Mouse (Mus musculus): Measurements from ENCODE around the gene Olfr955. TPM values are rescaled to one million over a fixed set of nuclear protein-coding genes. Genes with fewer than 3 reads are reported as not detected.

Gene Olfr955
- not detected in 2 replicates for polyA plus RNA-seq (2015; fragmentation: Nextera tagmentation; extraction: Ambion mirVana)

DNA sequence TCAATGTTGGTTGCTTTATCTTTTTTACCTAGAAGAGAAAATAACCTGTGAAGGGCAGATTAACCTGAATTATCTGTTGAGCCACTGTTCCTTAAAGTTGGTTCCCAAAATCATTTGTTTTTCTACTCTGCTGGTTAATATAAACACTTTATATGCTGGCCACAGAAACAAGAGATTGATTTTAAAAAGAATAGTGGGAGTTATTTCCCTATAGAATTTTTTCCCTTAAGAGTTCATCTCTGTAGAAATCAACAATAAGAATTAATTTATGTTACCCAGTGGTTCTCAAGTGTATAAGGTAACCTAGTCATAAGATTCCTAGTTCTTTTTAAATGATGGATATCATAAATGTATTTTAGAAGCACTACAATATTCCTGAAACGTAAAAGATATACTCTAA, at the start of gene Olfr955:
TSS of gene Olfr955 (minus strand) at position 101 of the 400 bp plus-strand sequence.
- no peak within 1 kb of the TSS for H3K4me2 ChIP-seq (ENCODE audit: low read length)
- no peaks in the 10 kb centered on the region for H3K9me3 ChIP-seq (ENCODE audit: control insufficient read depth, low read length)
- no peak within 1 kb of the TSS for H3K27ac ChIP-seq (ENCODE audit: low read length)
- H3K36me3 ChIP-seq (ENCODE audit: control insufficient read depth, insufficient read depth): no peaks in the 10 kb centered on the region
- H3K27me3 ChIP-seq (replicated peaks; ENCODE audit: control insufficient read depth, insufficient read depth, low read length): no peaks in the 10 kb centered on the region
- no peak within 1 kb of the TSS for H3K9ac ChIP-seq (replicated peaks; ENCODE audit: low read depth, low read length)
- ATAC-seq: no peak
- no peak within 1 kb of the TSS for H3K4me3 ChIP-seq (replicated peaks; ENCODE audit: low read length)
- 37% methylated on average over 1 of the region's 1 CpGs for WGBS
- no peaks in the 10 kb centered on the region for H3K4me1 ChIP-seq (replicated peaks; ENCODE audit: control insufficient read depth, insufficient read depth, low read length)

DNA sequence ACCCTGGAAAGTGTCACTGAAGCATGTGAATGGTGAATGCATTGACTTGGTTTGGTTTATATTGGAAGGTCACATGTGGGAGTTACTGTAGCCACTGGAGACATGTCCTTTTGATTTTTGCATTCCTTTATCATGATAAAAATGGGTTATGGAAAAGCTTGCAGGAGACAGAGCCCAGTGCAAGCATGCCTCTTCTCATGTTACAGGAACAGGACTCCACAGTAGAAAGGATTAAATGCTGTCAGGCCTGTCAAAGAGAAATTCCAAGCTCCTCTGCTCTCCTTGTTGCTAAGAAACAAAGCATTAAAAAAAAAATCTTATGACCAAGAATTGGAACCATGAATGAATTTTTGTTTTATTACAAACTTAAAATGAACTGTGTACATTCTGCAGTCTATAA, 46.9 kb upstream of the Olfr955 start:
- H3K9ac ChIP-seq (replicated peaks; ENCODE audit: low read depth, low read length): no peak overlapping the region
- no peak for ATAC-seq

DNA sequence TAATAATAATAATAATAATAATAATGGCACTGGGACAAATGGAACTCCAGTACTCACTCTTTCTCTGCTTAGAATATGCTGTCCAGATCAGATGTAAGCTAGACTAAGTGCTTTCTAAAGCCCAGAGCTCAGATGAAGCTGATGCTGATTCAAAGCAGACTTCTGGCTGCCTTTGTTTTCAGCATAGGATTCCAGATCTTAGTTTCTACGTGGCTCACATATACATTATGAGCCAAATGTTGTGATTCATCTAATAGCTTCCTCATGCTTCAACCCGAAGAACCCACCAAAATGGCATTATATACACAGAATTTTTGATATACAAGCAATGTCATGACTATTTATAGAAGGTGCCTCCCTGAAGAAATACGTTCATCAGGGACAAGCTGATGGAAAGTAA, 43.8 kb upstream of the Olfr955 start, which contains the start of gene Olfr957:
TSS of gene Olfr957 (minus strand) at position 279 of the 400 bp plus-strand sequence.
- H3K9me3 ChIP-seq (ENCODE audit: control insufficient read depth, low read length): no peaks in the 10 kb centered on the region
- no peaks in the 10 kb centered on the region for H3K36me3 ChIP-seq (ENCODE audit: control insufficient read depth, insufficient read depth)
- no peak for ATAC-seq
- H3K27me3 ChIP-seq (replicated peaks; ENCODE audit: control insufficient read depth, insufficient read depth, low read length): no peaks in the 10 kb centered on the region
- H3K4me1 ChIP-seq (replicated peaks; ENCODE audit: control insufficient read depth, insufficient read depth, low read length): no peaks in the 10 kb centered on the region
- H3K4me2 ChIP-seq (ENCODE audit: low read length): no peak within 1 kb of the TSS
- H3K27ac ChIP-seq (ENCODE audit: low read length): no peak within 1 kb of the TSS
- no peak within 1 kb of the TSS for H3K9ac ChIP-seq (replicated peaks; ENCODE audit: low read depth, low read length)
- no peak within 1 kb of the TSS for H3K4me3 ChIP-seq (replicated peaks; ENCODE audit: low read length)
- 69% methylated on average over 3 of the region's 3 CpGs for WGBS

More for the DNA sequence above, 46.9 kb upstream of the Olfr955 start:
- Histone ChIP-seq H3K27ac (ENCODE audit: low read length) (no peak overlapping the region), H3K9me3 (ENCODE audit: control insufficient read depth, low read length) (no peaks in the 10 kb centered on the region), H3K36me3 (ENCODE audit: control insufficient read depth, insufficient read depth) (no peaks in the 10 kb centered on the region), H3K4me1 (replicated peaks; ENCODE audit: control insufficient read depth, insufficient read depth, low read length) (no peaks in the 10 kb centered on the region), H3K4me2 (ENCODE audit: low read length) (no peak overlapping the region), H3K4me3 (replicated peaks; ENCODE audit: low read length) (no peak overlapping the region), H3K27me3 (replicated peaks; ENCODE audit: control insufficient read depth, insufficient read depth, low read length) (no peaks in the 10 kb centered on the region)

DNA sequence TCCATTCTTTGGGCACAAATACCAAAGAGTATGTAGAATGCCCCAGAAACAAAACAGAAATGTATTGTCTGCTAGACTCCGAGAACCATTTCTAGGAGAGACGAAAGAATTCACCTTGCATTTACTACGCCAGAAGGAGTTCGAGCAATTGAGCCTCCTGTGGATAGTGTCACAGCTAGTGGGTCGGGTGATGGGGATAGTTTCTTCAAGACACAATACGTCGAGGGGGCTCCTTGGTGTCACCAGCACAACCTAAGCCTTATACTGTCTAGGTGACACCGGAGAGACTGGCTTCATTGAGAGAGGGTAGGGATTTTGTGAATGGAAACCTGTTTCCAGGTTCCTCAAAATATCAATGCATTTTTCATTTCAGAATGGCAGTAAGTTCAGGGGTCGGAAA, 37.7 kb upstream of the Olfr955 start:
- H3K9ac ChIP-seq (replicated peaks; ENCODE audit: low read depth, low read length): no peak overlapping the region
- no peak overlapping the region for H3K4me3 ChIP-seq (replicated peaks; ENCODE audit: low read length)
- H3K27ac ChIP-seq (ENCODE audit: low read length): no peak overlapping the region
- H3K4me1 ChIP-seq (replicated peaks; ENCODE audit: control insufficient read depth, insufficient read depth, low read length): no peaks in the 10 kb centered on the region
- 79% methylated on average over 9 of the region's 9 CpGs for WGBS
- no peaks in the 10 kb centered on the region for H3K9me3 ChIP-seq (ENCODE audit: control insufficient read depth, low read length)
- H3K36me3 ChIP-seq (ENCODE audit: control insufficient read depth, insufficient read depth): no peaks in the 10 kb centered on the region
- ATAC-seq: peak; percentile 15; the same call in 1 of the 2 replicates
- no peaks in the 10 kb centered on the region for H3K27me3 ChIP-seq (replicated peaks; ENCODE audit: control insufficient read depth, insufficient read depth, low read length)
- no peak overlapping the region for H3K4me2 ChIP-seq (ENCODE audit: low read length)

DNA sequence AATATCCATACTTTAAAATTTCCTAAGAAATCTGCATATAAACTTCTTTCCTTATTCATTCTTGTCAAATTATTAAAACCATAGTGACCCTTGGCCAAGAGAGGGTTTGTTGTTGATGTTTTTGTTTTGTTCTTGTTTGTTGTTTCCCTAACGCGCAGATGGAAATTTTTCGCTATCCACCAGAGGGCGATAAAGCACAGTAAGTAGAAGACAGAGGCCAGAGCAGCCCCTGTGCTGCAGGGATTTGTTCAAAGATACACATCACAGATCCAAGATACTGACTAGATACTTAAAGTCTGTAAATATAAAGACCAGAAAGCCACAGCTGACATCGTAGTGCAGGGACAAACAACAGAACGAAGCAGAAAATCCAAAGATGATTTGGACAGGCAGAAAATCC, 37.3 kb upstream of the Olfr955 start:
- WGBS: 10% methylated on average over 6 of the region's 6 CpGs
- Histone ChIP-seq H3K9me3 (ENCODE audit: control insufficient read depth, low read length) (no peaks in the 10 kb centered on the region), H3K27ac (ENCODE audit: low read length) (no peak overlapping the region), H3K36me3 (ENCODE audit: control insufficient read depth, insufficient read depth) (no peaks in the 10 kb centered on the region), H3K27me3 (replicated peaks; ENCODE audit: control insufficient read depth, insufficient read depth, low read length) (no peaks in the 10 kb centered on the region), H3K4me3 (replicated peaks; ENCODE audit: low read length) (no peak overlapping the region), H3K4me2 (ENCODE audit: low read length) (no peak overlapping the region), H3K4me1 (replicated peaks; ENCODE audit: control insufficient read depth, insufficient read depth, low read length) (no peaks in the 10 kb centered on the region), H3K9ac (replicated peaks; ENCODE audit: low read depth, low read length) (no peak overlapping the region)
- ATAC-seq: peak; percentile 88

DNA sequence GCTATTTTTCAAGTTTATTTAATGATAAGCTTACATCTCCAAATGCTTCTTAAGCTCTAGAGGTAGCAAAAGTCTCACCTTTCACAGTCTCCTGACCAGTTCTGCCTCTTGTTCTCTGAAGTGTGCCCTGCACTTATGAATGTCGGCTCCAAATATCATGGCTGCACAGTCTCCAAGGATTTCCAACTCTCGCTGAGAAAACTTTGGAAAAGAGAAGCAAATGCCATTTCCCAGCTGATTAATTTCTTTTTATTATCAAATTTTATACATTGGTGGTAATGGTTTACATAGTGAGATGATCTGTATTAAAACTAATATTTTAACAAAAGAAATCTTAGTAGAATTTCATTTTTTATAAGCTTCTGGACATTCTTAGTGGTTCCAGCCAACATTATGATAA, 22.2 kb upstream of the Olfr955 start, which contains the start of gene Olfr44:
TSS of gene Olfr44 (minus strand) at position 101 of the 400 bp plus-strand sequence.
- Histone ChIP-seq H3K9me3 (ENCODE audit: control insufficient read depth, low read length) (no peaks in the 10 kb centered on the region), H3K4me1 (replicated peaks; ENCODE audit: control insufficient read depth, insufficient read depth, low read length) (no peaks in the 10 kb centered on the region), H3K36me3 (ENCODE audit: control insufficient read depth, insufficient read depth) (no peaks in the 10 kb centered on the region), H3K4me3 (replicated peaks; ENCODE audit: low read length) (no peak within 1 kb of the TSS), H3K4me2 (ENCODE audit: low read length) (no peak within 1 kb of the TSS), H3K27ac (ENCODE audit: low read length) (no peak within 1 kb of the TSS), H3K27me3 (replicated peaks; ENCODE audit: control insufficient read depth, insufficient read depth, low read length) (no peaks in the 10 kb centered on the region), H3K9ac (replicated peaks; ENCODE audit: low read depth, low read length) (no peak within 1 kb of the TSS)
- 94% methylated on average over 2 of the region's 2 CpGs for WGBS
- ATAC-seq: no peak

DNA sequence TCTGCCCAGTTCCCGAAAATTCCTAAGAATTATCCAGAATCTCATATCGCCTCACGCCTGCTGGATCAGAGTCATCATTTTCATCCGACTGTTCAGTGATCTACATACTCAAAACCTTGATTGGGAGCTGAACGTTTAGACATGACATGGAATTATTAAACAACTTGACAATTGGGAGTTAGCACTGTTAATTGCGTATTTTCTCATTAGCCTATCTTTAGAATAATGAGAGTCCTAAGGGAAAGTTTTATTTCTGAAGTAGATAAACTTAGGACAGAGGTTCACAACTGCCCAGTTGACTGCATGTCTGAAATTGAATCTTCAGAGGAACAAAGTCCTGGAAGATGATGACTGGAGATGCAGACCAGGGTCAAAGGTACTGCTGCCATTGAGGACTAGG, 15.3 kb downstream of the Olfr955 start, which contains the start of gene Olfr954:
TSS of gene Olfr954 (plus strand) at position 301 of the 400 bp plus-strand sequence.
- 86% methylated on average over 6 of the region's 6 CpGs for WGBS
- no peak for ATAC-seq
- H3K4me3 ChIP-seq (replicated peaks; ENCODE audit: low read length): no peak within 1 kb of the TSS

DNA sequence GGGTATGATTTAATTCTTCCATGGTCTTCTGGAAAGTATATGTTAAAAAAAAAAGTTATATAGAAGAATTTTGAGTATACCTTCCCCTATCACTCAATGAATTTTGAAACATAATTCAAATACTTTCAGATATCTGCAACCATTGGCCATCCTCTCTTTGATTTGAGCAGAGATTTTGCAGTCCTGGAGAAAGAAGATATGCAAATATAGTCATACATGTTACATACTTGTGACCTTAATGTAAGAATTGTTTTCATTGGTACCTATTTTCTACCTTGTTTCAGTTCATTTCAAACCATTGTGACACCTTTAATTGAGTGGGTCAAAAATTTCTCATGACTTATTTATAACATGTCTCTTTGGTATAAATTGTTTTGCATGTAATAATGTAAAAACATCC, 44.7 kb downstream of the Olfr955 start, which contains the start of gene Olfr952:
TSS of gene Olfr952 (minus strand) at position 101 of the 400 bp plus-strand sequence.
- Histone ChIP-seq H3K4me3 (replicated peaks; ENCODE audit: low read length) (no peak within 1 kb of the TSS), H3K27ac (ENCODE audit: low read length) (no peak within 1 kb of the TSS), H3K36me3 (ENCODE audit: control insufficient read depth, insufficient read depth) (no peaks in the 10 kb centered on the region), H3K4me2 (ENCODE audit: low read length) (no peak within 1 kb of the TSS), H3K27me3 (replicated peaks; ENCODE audit: control insufficient read depth, insufficient read depth, low read length) (no peaks in the 10 kb centered on the region), H3K9me3 (ENCODE audit: control insufficient read depth, low read length) (no peaks in the 10 kb centered on the region), H3K4me1 (replicated peaks; ENCODE audit: control insufficient read depth, insufficient read depth, low read length) (no peaks in the 10 kb centered on the region), H3K9ac (replicated peaks; ENCODE audit: low read depth, low read length) (no peak within 1 kb of the TSS)
- no peak for ATAC-seq

More for the DNA sequence above, 15.3 kb downstream of the Olfr955 start, which contains the start of gene Olfr954:
- no peak within 1 kb of the TSS for H3K4me2 ChIP-seq (ENCODE audit: low read length)
- no peaks in the 10 kb centered on the region for H3K9me3 ChIP-seq (ENCODE audit: control insufficient read depth, low read length)
- H3K27me3 ChIP-seq (replicated peaks; ENCODE audit: control insufficient read depth, insufficient read depth, low read length): no peaks in the 10 kb centered on the region
- no peak within 1 kb of the TSS for H3K9ac ChIP-seq (replicated peaks; ENCODE audit: low read depth, low read length)
- no peaks in the 10 kb centered on the region for H3K4me1 ChIP-seq (replicated peaks; ENCODE audit: control insufficient read depth, insufficient read depth, low read length)
- H3K27ac ChIP-seq (ENCODE audit: low read length): no peak within 1 kb of the TSS
- H3K36me3 ChIP-seq (ENCODE audit: control insufficient read depth, insufficient read depth): no peaks in the 10 kb centered on the region

Measured in forebrain, embryonic 16.5 days (tissue).